Mouse (Mus musculus) B cell, adult 67 days (primary cell): ENCODE data around the gene Pxk. TPM values are rescaled to one million over a fixed set of nuclear protein-coding genes. Genes with fewer than 3 reads are reported as not detected.

Source experiments
- total RNA-seq, 2 experiments: library from RNA; stranded (reverse); gene quantifications; 4 replicates each; pipeline ENCODE4 v1.2.4; 2023

The Pxk gene
- total RNA-seq, result 100 to 1,000 TPM; 286 to 352 TPM

DNA sequence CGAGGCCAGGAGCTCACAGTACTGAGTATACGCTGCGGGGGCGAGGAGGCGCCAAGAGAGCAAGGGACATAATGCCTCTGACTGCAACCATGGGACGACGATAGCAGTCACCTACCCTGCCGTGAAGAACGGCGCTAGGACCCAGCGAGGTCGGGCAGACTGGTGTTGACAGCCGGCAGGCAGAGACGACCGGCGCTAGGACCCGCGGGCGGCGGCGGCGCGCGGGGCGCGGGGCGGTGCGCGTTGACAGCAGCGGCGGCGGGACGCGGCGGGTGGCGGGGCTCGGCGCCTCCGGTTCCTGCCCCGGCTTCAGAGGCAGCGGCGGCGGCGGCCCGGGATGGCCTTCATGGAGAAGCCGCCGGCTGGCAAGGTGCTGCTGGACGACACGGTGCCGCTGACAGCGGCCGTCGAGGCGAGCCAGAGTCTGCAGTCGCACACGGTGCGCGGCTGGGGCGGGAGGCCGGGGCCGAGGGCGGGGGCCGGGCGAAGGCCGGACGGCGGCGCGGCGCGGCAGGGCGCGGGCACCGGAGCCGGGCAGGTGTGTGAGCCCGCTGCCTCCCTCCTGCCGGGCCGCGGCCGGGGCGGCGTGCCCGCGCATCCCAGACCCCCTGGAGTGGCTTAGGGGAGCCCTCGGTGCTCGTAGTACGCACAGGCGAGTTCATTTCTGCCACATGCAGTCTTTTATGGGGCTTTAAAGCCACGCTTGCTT is at the start of gene Pxk:
Gene Pxk (plus strand): TSS at position 234 of the 709 bp plus-strand sequence.

DNA sequence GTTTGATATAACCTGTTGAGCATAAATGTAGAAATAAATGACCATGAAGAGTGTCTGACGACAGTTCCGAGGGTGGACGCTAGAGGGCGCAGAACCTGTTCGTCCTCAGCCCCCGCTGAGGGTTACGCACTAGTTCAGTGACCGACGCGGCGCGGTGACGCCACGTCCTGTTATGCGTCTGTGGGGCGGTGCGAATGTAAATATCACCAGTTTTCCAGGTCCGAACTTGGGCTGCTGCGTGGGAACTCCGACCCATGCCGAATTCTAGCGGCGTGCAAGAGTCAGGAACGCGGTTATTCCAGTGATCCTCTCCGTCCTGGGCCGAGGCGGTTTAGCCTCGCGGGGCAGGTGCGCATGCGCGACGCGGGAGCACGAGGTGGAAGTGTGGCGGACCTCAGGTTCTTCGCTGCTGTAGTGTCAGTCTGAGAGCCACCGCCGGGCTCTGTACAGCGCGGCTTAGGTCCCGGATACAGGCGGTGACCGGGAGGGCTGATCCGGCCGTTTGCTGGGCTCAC is 17.8 kb upstream of the Pxk start, which contains the start of gene Rpp14:
Gene Rpp14 (plus strand): TSS at position 203 of the 515 bp plus-strand sequence.

DNA sequence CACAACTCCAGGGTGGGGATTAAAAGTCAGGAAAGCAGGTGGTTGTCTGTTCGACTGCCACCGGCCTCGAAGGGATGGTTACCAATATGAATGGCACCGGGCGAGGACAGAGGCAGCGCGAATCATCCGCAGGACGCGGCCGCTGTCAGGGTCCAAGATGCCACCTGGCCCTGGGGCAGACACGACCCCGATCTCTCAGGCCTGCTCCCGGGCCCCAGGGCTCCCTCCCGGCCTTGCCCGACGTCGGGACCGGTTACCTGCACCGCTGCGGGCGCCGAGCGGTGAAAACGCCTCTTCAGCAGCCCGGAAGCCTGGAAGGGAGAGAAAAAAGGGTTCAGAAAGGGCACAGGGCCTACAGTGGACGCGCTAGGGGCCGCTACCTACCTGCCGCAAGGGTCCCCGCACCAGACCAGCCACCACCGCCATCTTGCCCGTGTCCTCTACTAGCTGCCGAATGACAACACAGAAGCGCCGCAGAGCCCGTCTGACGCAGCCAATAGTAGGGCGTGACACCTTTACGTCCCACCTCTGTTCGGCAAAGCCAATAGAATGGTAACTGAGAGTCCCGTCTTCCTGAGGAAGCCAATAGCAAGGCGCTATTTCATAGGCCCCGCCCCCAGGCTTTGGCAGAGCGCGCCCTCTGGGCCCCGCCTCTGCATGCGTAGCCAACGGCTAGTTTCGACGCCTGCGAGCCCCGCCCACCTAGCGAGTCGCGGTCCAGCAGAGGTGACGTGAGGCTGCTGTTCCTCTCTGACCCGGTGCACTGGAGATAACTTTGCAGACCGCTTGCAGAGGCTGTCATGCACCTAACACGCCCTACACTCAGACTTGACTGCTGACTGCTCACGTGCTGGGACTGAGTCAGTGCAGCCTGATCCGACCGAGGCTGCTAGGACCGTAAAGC is 74.7 kb downstream of the Pxk start, which contains the start of gene Pdhb:
Gene Pdhb (minus strand): TSS at position 519 of the 904 bp plus-strand sequence.

DNA sequence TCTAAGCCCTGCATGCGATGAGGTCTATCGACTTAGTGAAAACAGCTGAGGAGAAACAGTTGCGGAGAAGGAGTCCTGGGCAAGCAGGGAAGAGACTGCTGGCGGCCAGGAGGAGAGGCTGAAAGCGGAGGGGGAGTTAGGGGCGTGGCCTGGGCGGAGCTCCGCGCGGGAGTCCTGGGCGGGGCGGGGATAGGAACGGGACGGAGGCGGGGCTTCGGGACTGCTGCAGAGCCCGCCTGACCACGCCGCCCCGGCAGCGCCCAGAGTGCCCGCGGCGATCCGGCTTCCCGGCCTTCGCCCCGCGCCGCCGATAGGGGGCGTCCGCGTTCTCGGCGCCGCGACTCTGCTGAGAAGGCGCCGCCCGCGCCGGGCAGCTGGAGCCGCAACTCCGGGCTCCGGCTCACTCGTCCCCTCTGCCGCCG is 115.8 kb downstream of the Pxk start, which contains the start of gene Kctd6:
Gene Kctd6 (plus strand): TSS at position 338 of the 422 bp plus-strand sequence.

Other genes starting within 250 kb of the Pxk start
- not detected for gene Gm45521, start 140.9 kb upstream of the Pxk start, total RNA-seq
- 1 to 10 TPM; 5.5 to 6.5 TPM for gene Dnase1l3, start 103.6 kb upstream of the Pxk start, total RNA-seq
- gene Abhd6, start 95.3 kb upstream of the Pxk start, total RNA-seq, result 10 to 100 TPM; 11.6 to 14.1 TPM
- gene Rpp14, start 17.8 kb upstream of the Pxk start, total RNA-seq, result 10 to 100 TPM; 18.9 to 19.6 TPM
- gene Pdhb, start 74.8 kb downstream of the Pxk start, total RNA-seq, result 100 to 1,000 TPM; 118 to 137 TPM
- gene Kctd6, start 115.9 kb downstream of the Pxk start, total RNA-seq, result 10 to 100 TPM; 10.2 to 12.8 TPM
- not detected for gene Acox2, start 161.1 kb downstream of the Pxk start, total RNA-seq
- not detected for gene Fam107a, start 219.8 kb downstream of the Pxk start, total RNA-seq